Mouse (Mus musculus) layer of hippocampus, adult 8-10 months (tissue): ENCODE results near the gene Prr14. TPM values are rescaled to one million over a fixed set of nuclear protein-coding genes. Genes with fewer than 3 reads are reported as not detected.

Experiments
- DNase-seq, 2 experiments: peaks; one replicate each; pipeline ENCODE4 v3.0.0; 2022; ENCODE audit warnings: low spot score in 2 of 2
- microRNA-seq, 2 experiments: library from miRNA; unstranded; fragments of <30 nt; microRNA quantifications; one replicate each; pipeline ENCODE4 v1.2.0; 2022
- total RNA-seq, 4 experiments: library from RNA; stranded (reverse); gene quantifications; 2 replicates each; pipeline ENCODE4 v1.2.4; 2022

The Prr14 gene
- total RNA-seq, 4 experiments from 2014 or later: 30.0 to 35.5 (median 34.0) TPM

GRCm38 (mm10) chr7:127511808-127512230, 52.4 kb downstream of the Prr14 start, which contains the start of gene Srcap:
Gene Srcap, plus strand, starts transcription at chr7:127511983.
- DNase-seq: peak; percentile 96

DNA sequence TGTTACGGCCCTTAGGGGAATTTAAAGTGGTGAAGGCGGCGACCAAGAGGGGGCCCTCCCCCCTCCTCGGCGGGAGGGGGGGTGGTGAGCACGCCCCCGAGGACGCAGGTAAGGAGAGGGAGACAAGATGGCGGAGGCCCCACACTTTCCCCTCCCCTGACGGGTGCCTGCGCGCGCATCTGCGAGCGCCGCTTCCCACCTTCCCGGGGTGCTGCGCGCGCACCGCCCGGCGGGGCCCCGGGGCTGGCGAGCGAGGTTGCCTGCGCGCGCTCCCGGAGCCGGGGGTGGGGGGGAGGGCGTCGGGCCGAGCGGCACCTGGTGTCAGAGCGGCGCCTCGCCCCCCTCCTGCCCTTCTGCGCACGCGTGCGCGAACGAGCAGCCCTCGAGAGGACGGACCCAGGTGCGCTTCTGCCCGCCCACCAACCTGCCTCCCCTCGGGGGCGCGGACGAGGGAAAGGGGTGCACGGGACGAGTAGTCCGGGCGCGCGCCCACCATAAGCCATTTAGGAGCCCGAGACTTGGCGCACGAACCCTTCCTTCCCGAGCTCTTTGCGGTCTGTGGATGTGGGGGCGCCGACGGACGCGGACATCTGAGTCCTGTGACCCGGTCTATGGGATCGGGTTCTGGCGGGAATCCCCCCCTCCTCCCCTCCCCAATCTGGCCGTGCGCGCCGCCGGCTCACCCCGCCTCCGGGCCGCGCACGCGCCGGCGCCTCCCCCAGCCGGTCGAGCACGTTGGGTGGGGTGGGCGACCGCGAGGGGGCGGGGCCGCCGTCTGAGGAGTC, 53.0 kb downstream of the Prr14 start:
- DNase-seq: peak; percentile 82 to 84

DNA sequence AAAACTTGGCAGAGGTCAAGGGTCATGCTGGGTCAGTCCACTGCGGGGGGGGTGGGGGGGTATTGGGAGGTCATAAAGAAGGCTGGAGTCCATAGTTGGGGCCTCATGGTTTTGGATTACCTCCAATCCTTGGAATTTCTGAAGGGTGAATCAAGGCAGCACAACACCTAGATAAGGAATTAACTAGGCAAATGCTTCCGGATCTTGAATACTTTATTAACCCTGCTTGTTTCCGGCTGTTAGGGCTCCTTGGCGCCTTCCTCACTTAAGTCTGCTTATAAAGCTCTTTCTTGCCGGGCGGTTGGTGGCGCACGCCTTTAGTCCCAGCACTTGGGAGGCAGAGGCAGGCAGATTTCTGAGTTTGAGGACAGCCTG, 53.6 kb downstream of the Prr14 start:
- DNase-seq: peak in 1 of 2 experiments; percentile 18

DNA sequence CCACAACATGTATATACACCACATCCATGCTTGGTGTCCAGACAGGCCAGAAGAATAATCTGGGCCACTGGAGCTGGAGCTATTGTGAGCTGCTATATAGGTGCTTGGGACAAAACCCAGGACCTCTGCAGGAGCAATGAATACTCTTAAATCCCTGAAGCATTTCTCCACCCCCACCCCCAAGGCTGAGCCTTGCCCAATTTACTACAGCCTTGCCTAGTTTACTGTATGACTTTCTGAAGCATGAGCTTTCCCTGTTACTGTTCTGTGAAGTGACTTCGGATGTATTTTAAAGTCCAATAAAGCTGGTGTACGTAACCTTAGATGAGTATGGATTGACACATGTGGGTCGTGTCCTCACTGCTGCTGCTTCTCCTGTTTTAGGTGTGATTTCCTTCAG, 54.4 kb downstream of the Prr14 start:
- DNase-seq: no peak

- DNase-seq: no peak
Measured at GRCm38 (mm10) chr7:127515846-127516245, 56.4 kb downstream of the Prr14 start.

DNA sequence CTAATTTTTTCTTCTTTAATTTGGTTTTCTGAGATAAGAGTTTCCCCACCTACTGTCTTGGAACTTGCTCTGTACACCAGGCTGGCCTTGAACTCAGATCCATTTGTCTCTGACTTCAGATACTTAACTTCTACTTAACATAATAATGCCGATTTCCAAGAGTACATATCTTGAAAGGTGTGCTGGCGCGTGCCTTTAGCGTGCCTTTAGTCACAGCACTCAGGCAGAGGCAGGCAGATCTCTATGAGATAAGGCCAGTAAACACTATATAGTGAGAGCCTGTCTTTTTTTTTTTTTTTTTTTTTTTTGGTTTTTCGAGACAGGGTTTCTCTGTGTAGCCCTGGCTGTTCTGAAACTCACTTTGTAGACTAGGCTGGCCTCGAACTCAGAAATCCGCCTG, 56.9 kb downstream of the Prr14 start:
- DNase-seq: no peak

GRCm38 (mm10) chr7:127519284-127519683, 59.9 kb downstream of the Prr14 start, which contains the start of gene Gm42715:
Gene Gm42715, plus strand, starts transcription at chr7:127519584.
- DNase-seq: no peak

Small RNA genes within 50 kb of the gene (microRNA-seq; reads per million reads assigned to microRNA genes)
- 0 reads per million in 2 experiments for gene Gm47278
- gene Mir7060: 0 reads per million in 2 experiments

Other genes with a start within 250 kb of the Prr14 start
- 10 to 100 TPM; 20.6 to 21.4 (median 20.9) TPM for gene Zfp553, start 226.6 kb upstream of the Prr14 start, total RNA-seq
- 1 to 10 TPM; 2.4 to 7.9 (median 7.0) TPM for gene Sept1, start 226.5 kb upstream of the Prr14 start, total RNA-seq
- gene Zfp771, start 215.3 kb upstream of the Prr14 start, total RNA-seq: 10 to 100 TPM; 51.6 to 62.9 (median 58.3) TPM
- gene Dctpp1, start 198.9 kb upstream of the Prr14 start, total RNA-seq: 10 to 100 TPM; 16.8 to 21.7 (median 19.5) TPM
- gene Sephs2, start 185.6 kb upstream of the Prr14 start, total RNA-seq: 10 to 100 TPM; 36.9 to 43.1 (median 40.0) TPM
- under 1 TPM; 0.36 to 0.73 (median 0.53) TPM for gene Itgal, start 163.4 kb upstream of the Prr14 start, total RNA-seq
- 10 to 100 TPM; 12.3 to 15.1 (median 13.0) TPM for gene Zfp768, start 114.0 kb upstream of the Prr14 start, total RNA-seq
- 1 to 10 TPM; 7.3 to 9.2 (median 8.1) TPM for gene Zfp747, start 83.6 kb upstream of the Prr14 start, total RNA-seq
- gene 9130019O22Rik, start 72.4 kb upstream of the Prr14 start, total RNA-seq: 1 to 10 TPM; 4.0 to 4.6 (median 4.3) TPM
- 1 to 10 TPM; 6.7 to 8.0 (median 7.2) TPM for gene E430018J23Rik, start 66.0 kb upstream of the Prr14 start, total RNA-seq
- 1 to 10 TPM; 3.5 to 5.8 (median 5.0) TPM for gene Zfp764, start 52.8 kb upstream of the Prr14 start, total RNA-seq
- gene Zfp688, start 37.5 kb upstream of the Prr14 start, total RNA-seq: 10 to 100 TPM; 11.8 to 16.7 (median 14.6) TPM
- 1 to 10 TPM; 4.5 to 7.3 (median 5.5) TPM for gene Zfp689, start 10.5 kb upstream of the Prr14 start, total RNA-seq
- 10 to 100 TPM; 56.2 to 72.2 (median 65.5) TPM for gene Fbrs, start 19.6 kb downstream of the Prr14 start, total RNA-seq
- gene Srcap, start 52.4 kb downstream of the Prr14 start, total RNA-seq: 100 to 1,000 TPM; 118 to 139 (median 120) TPM
- gene Gm42715, start 60.0 kb downstream of the Prr14 start, total RNA-seq: 10 to 100 TPM in 1 of 4 experiments, 1 to 10 TPM in 3; 8.1 to 17.1 (median 9.6) TPM
- 1 to 10 TPM in 1 of 4 experiments, under 1 TPM in 1, not detected in 2; 0.78 to 1.7 TPM for gene Tmem265, start 101.8 kb downstream of the Prr14 start, total RNA-seq
- gene Phkg2, start 113.7 kb downstream of the Prr14 start, total RNA-seq: 10 to 100 TPM; 74.1 to 82.6 (median 79.2) TPM
- 10 to 100 TPM in 2 of 4 experiments, 1 to 10 TPM in 2; 7.7 to 12.8 (median 10.1) TPM for gene Ccdc189, start 129.0 kb downstream of the Prr14 start, total RNA-seq
- gene Rnf40, start 129.2 kb downstream of the Prr14 start, total RNA-seq: 10 to 100 TPM; 70.0 to 79.2 (median 72.7) TPM
- 10 to 100 TPM; 21.7 to 22.6 (median 22.1) TPM for gene Zfp629, start 156.2 kb downstream of the Prr14 start, total RNA-seq
- gene Bcl7c, start 249.3 kb downstream of the Prr14 start, total RNA-seq: 10 to 100 TPM; 26.5 to 38.4 (median 31.9) TPM